Mouse (Mus musculus) liver, embryonic 15.5 days (tissue): Measurements from ENCODE around the gene Sf3b6. TPM values are rescaled to one million over a fixed set of nuclear protein-coding genes. Genes with fewer than 3 reads are reported as not detected.
"Not testable (repeated sequence)": the region's sequence is repeated elsewhere in the genome, so short reads cannot be mapped to it uniquely, and the experiment has no call there.

Source experiments
- ATAC-seq: fragments of 200-750 bp; cut with Nextera tagmentation; 2 replicates; pipeline ENCODE4 v1.8.0; 2017; ENCODE audit warnings: moderate number of reproducible peaks, mild to moderate bottlenecking, moderate library complexity; ENCODE audit not compliant: insufficient read depth
- H3K27ac ChIP-seq: fragments of 300-500 bp; sonication (generic); replicated peaks from 2 replicates; pipeline ENCODE4 v1.5.1; 2015; ENCODE audit warnings: mild to moderate bottlenecking, inconsistent platforms
- H3K27me3 ChIP-seq: fragments of 300-500 bp; sonication (generic); 2 replicates; pipeline ENCODE4 v1.6.1; 2015; ENCODE audit warnings: mild to moderate bottlenecking, inconsistent platforms
- H3K36me3 ChIP-seq: fragments of 300-500 bp; sonication (generic); replicated peaks from 2 replicates; pipeline ENCODE4 v1.6.1; 2015; ENCODE audit warnings: moderate library complexity, mild to moderate bottlenecking, inconsistent platforms
- H3K4me1 ChIP-seq: fragments of 300-500 bp; sonication (generic); replicated peaks from 2 replicates; pipeline ENCODE4 v1.6.1; 2015; ENCODE audit warnings: inconsistent platforms
- H3K4me2 ChIP-seq: fragments of 300-500 bp; sonication (generic); 2 replicates; pipeline ENCODE4 v1.6.1; 2015; ENCODE audit warnings: moderate library complexity, mild to moderate bottlenecking, inconsistent platforms
- H3K4me3 ChIP-seq: fragments of 300-500 bp; sonication (generic); replicated peaks from 2 replicates; pipeline ENCODE4 v1.5.1; 2015; ENCODE audit warnings: mild to moderate bottlenecking, inconsistent platforms
- H3K9ac ChIP-seq: fragments of 300-500 bp; sonication (generic); 2 replicates; pipeline ENCODE4 v1.6.1; 2015; ENCODE audit warnings: moderate library complexity, mild to moderate bottlenecking, inconsistent platforms
- H3K9me3 ChIP-seq: fragments of 300-500 bp; sonication (generic); replicated peaks from 2 replicates; pipeline ENCODE4 v1.6.1; 2016; ENCODE audit warnings: inconsistent platforms
- WGBS: fragments of 180-500 bp; shearing (Covaris S2); methylation state at CpG from one replicate; pipeline ENCODE4 v1.1.7; 2015; ENCODE audit warnings: mixed read lengths; ENCODE audit not compliant: insufficient replicate concordance; 5-methylcytosine and 5-hydroxymethylcytosine counted together
- polyA plus RNA-seq: library from polyadenylated mRNA; unstranded; fragments of >200 nt; fragmentation: Nextera tagmentation; extraction: Ambion mirVana; gene quantifications from 2 replicates; pipeline ENCODE4 v1.2.1, GENCODE M21; 2015

Sf3b6 gene
- polyA plus RNA-seq, 1 experiment from 2014 or later, result 89.1 TPM

DNA sequence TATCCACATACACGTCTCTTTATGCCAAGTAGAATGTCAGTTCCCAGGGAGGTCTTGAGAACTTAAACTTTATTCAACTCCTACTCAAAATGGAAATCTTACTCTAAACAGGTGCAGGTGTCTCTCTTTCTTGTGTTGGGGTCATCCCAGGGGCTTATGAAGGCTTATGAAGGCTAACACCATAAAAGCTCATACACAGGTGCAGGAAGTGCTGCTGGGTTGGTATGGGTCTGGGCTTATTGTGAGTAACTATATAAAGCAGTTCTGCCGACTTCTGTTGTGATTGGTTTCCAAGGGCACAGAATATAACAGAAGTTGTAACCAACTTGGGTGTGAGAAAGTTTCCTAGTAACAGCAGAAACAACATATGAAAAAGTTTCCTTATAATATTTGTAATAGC is 32.9 kb upstream of the Sf3b6 start:
- Histone ChIP-seq H3K9me3 (no peaks in the 10 kb centered on the region), H3K36me3 (no peaks in the 10 kb centered on the region), H3K4me2 (no peak overlapping the region), H3K4me1 (no peaks in the 10 kb centered on the region), H3K27me3 (no peaks in the 10 kb centered on the region), H3K4me3 (no peak overlapping the region), H3K27ac (no peak overlapping the region), H3K9ac (no peak overlapping the region)
- WGBS, result 46% methylated on average over 2 of the region's 2 CpGs
- ATAC-seq, result no peak

DNA sequence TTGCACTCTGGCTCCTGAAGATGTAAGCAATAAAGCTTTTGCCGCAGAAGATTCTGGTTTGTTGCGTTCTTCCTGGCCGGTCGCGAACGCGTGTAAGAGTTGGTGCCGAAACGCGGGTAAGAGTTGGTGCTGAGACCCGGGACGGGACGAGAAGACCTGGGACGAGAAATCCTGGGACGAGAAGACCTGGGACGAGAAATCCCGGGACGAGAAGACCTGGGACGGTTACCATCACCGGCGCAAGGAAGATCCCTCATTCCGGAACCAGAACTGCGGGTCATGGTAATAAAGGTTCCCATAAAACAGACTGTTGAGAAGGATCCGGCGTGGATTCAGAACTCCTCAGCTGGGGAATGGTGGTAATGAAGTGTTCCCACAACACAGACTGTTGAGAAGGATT is 29.2 kb upstream of the Sf3b6 start:
- not testable (repeated sequence) for H3K27ac ChIP-seq, ATAC-seq, H3K9me3 ChIP-seq, H3K27me3 ChIP-seq, H3K4me3 ChIP-seq, H3K4me1 ChIP-seq, H3K4me2 ChIP-seq, H3K9ac ChIP-seq, H3K36me3 ChIP-seq
- 83% methylated on average over 25 of the region's 25 CpGs for WGBS

DNA sequence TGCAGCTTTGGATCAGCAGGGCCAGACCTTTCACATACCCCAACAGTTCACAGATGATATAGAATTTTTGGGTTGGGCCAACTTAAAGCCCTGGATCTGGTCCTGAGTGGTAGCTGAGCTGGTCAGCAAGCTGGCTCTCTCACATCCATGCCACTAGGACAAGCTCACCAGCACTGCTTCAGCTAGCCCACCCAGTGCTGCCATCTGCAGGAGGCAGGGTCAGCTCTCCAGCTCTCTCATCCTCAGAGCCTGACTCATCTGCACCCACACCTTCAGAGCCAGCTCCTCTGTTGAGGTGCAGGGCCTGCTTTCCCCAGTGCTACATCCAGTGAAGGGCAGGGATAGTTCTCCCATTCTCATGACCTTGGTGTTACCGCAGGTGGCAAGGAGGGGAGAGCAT is 23.6 kb upstream of the Sf3b6 start:
- Histone ChIP-seq H3K27ac (no peak overlapping the region), H3K9ac (no peak overlapping the region), H3K4me2 (no peak overlapping the region), H3K4me1 (no peaks in the 10 kb centered on the region), H3K9me3 (no peaks in the 10 kb centered on the region), H3K4me3 (no peak overlapping the region), H3K36me3 (no peaks in the 10 kb centered on the region), H3K27me3 (no peaks in the 10 kb centered on the region)
- 67% methylated on average over 1 of the region's 1 CpGs for WGBS
- ATAC-seq, result no peak

DNA sequence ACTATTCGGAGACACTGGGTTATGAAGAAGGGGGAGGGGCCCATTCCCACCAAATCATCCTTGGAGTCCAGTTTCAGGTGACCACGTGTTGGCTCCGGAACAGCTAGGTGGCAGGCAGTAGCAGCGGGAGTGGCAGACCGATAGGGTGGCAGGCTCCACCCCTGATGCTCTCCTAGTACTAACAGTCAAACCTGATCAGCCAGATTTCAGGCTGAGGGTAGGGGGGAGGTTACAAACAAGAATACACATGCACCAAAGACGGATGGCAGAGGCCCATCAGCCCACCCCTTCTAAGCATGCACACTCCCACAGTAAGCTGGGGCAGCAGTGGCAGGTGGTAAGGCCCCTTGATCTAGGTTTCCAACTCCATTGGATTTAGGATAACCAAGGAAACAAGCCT is 19.9 kb upstream of the Sf3b6 start:
- not testable (repeated sequence) for H3K9me3 ChIP-seq, H3K4me3 ChIP-seq, H3K4me2 ChIP-seq, H3K9ac ChIP-seq, H3K27me3 ChIP-seq, ATAC-seq, H3K4me1 ChIP-seq, H3K27ac ChIP-seq, H3K36me3 ChIP-seq
- 66% methylated on average over 6 of the region's 6 CpGs for WGBS

DNA sequence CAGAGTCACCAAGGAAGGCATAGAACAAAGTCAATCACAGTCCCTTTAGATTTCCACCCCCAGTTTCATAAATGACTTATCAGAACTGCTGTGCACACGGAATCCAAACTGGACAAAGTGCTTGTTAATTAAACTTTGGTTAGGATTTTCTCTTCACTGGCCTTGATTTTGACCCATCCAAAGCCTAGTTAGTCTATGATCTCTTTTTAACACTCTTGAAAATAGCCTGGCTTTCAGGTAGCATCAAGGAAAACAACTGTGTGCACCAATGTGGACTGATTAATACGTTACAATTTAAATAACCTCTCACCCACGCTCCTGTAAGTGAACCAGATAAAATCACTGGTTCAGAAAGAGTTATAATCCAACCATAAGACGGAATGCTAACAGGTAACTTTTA is 6.3 kb upstream of the Sf3b6 start:
- H3K4me1 ChIP-seq, result 0 out of 2 replicates have a peak, but pooled peaks cover 3% of the 10 kb centered on the region
- no peaks in the 10 kb centered on the region for H3K9me3 ChIP-seq
- H3K4me2 ChIP-seq, result no peak overlapping the region
- H3K27ac ChIP-seq, result no peak overlapping the region
- H3K36me3 ChIP-seq, result no peaks in the 10 kb centered on the region
- ATAC-seq, result no peak
- no peaks in the 10 kb centered on the region for H3K27me3 ChIP-seq
- 58% methylated on average over 4 of the region's 4 CpGs for WGBS
- H3K4me3 ChIP-seq, result no peak overlapping the region
- H3K9ac ChIP-seq, result no peak overlapping the region

DNA sequence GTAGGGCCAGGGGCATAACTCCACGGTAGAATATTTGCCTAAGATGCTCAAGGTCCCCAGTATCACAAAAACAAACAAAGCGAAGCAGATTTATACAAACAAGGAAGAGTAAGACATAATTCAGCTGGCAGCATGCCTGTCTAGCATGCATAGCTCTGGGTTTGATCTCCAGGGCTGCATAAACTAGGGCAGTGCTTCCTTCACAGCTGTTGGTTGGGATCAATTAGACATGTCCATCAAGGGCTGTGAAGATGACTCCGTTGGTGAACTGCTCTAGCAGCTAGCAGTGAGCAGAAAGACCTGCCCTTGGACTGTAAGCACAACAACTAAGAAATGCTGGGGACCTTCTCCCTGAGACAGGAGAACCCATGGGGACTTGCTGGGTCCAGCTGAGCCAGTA is 5.6 kb upstream of the Sf3b6 start:
- peaks cover 9% of the 10 kb centered on the region for H3K4me1 ChIP-seq
- H3K36me3 ChIP-seq, result no peaks in the 10 kb centered on the region
- WGBS, result 52% methylated on average over 3 of the region's 3 CpGs
- H3K27me3 ChIP-seq, result no peaks in the 10 kb centered on the region
- H3K9me3 ChIP-seq, result no peaks in the 10 kb centered on the region
- ATAC-seq, result no peak
- no peak overlapping the region for H3K4me3 ChIP-seq
- H3K4me2 ChIP-seq, result no peak overlapping the region
- no peak overlapping the region for H3K9ac ChIP-seq
- H3K27ac ChIP-seq, result no peak overlapping the region

DNA sequence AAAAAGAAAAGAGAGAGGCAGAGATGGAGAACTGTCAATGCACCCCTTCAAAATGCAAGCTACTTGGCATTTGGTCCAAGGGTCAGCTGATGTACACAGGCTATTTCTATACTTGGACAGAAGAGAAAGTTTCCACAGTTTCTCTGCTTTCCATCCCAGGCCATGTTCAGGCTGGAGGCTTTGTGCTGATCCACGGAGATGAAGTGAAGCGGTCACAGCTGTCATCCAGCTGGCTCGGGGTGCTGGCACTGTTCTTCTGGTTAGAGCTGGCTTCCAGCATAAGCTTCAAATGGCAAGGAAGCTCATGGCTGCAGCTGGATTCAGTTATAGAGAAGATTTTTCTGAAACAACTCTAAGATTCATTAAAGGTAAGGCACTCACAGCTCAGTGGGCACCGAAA is 3.7 kb upstream of the Sf3b6 start:
- Histone ChIP-seq H3K4me1 (peaks cover 22% of the 10 kb centered on the region), H3K27me3 (no peaks in the 10 kb centered on the region), H3K27ac (no peak overlapping the region), H3K4me3 (no peak overlapping the region), H3K36me3 (no peaks in the 10 kb centered on the region), H3K9ac (no peak overlapping the region), H3K9me3 (no peaks in the 10 kb centered on the region), H3K4me2 (no peak overlapping the region)
- 63% methylated on average over 4 of the region's 4 CpGs for WGBS
- no peak for ATAC-seq

DNA sequence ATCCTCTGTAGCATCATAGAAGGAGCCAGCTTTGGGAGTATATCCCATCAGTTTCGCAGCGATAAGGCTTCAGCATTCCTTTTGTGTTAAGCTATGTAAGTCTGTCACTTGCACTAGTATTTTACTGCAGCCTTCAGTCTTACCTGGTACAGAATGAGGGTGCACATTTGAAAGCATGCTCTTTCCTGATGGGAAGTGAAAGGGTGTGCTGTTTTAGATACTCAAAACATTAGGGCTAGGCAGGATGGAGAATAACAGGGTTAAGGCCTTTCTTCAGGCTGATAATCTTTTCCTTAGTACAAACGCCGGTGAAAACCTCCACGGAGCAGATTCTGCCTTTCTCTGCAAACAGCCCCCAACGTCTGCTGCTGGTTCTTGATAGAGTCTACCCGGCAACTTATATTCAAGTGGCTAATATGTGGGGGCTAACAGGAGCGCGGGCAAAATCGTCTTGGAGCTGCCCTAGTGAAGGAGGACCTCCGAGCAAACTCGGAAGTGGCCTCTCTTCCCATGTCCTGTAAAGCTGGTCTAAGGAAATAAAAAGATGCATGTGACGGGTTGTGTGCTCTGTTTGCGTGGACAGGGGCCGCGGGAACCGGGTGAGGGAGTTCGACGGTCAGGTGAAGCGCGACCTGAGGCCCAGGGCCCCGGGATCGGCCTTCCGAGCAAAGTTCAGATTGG is 524 bp upstream of the Sf3b6 start:
- peak overlapping the region; percentile 91 for H3K4me3 ChIP-seq
- no peaks in the 10 kb centered on the region for H3K9me3 ChIP-seq
- peak overlapping the region; percentile 84 for H3K4me2 ChIP-seq
- H3K36me3 ChIP-seq, result peaks cover 19% of the 10 kb centered on the region
- ATAC-seq, result no peak; the same call in 1 of the 2 replicates
- peak overlapping the region; percentile 71 for H3K9ac ChIP-seq
- 9% methylated on average over 24 of the region's 24 CpGs for WGBS
- H3K4me1 ChIP-seq, result peaks cover 31% of the 10 kb centered on the region
- no peaks in the 10 kb centered on the region for H3K27me3 ChIP-seq
- peak overlapping the region; percentile 94 for H3K27ac ChIP-seq

DNA sequence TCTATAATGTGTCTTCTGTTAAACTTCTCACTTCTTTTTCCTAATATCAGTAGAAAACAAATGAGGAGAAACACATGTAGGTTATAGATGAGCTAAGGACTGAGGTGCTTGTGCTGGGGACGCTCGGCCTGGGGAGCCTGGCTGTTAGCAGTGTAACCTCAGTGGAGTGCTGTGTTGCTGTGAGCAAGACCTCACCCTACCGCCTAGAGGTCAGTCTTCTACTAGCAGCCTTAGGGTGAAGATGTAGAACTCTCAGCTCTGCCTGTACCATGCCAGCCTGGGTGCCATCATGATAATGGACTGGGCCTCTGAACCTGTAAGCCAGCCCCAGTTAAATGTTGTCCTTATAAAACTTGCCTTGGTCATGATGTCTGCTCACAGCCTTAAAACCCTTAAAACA is 9.9 kb downstream of the Sf3b6 start:
- no peaks in the 10 kb centered on the region for H3K27me3 ChIP-seq
- ATAC-seq, result no peak
- no peak overlapping the region for H3K4me3 ChIP-seq
- no peaks in the 10 kb centered on the region for H3K4me1 ChIP-seq
- H3K9me3 ChIP-seq, result no peaks in the 10 kb centered on the region
- H3K27ac ChIP-seq, result no peak overlapping the region
- WGBS, result 83% methylated on average over 3 of the region's 3 CpGs
- no peak overlapping the region for H3K9ac ChIP-seq
- no peak overlapping the region for H3K4me2 ChIP-seq
- H3K36me3 ChIP-seq, result peaks cover 73% of the 10 kb centered on the region

DNA sequence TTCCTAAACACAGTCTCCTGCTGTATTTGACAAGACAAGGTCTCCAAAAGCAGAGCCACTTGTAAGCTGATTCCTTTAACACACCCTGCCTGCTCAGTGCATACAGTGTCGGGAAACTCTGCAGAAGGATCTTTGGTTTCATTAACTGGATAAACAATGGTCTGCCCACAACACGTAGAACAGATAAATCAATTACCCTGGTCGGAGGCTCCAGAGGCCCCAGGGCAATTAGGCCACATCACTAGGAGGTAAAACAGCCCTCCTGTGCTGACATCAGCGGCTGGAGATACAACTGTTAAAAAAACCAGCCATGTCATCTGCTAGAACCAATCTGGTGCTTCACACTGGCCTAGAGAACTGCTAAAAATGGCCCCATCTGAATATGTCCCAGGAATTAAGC is 19.6 kb downstream of the Sf3b6 start:
- 54% methylated on average over 4 of the region's 4 CpGs for WGBS
- no peak for ATAC-seq
- no peak overlapping the region for H3K9ac ChIP-seq
- peaks cover 32% of the 10 kb centered on the region for H3K27me3 ChIP-seq
- H3K36me3 ChIP-seq, result peaks cover 2% of the 10 kb centered on the region; the same call in 1 of the 2 replicates
- H3K4me3 ChIP-seq, result no peak overlapping the region
- H3K4me2 ChIP-seq, result no peak overlapping the region
- H3K9me3 ChIP-seq, result no peaks in the 10 kb centered on the region
- peaks cover 20% of the 10 kb centered on the region for H3K4me1 ChIP-seq
- H3K27ac ChIP-seq, result no peak overlapping the region

DNA sequence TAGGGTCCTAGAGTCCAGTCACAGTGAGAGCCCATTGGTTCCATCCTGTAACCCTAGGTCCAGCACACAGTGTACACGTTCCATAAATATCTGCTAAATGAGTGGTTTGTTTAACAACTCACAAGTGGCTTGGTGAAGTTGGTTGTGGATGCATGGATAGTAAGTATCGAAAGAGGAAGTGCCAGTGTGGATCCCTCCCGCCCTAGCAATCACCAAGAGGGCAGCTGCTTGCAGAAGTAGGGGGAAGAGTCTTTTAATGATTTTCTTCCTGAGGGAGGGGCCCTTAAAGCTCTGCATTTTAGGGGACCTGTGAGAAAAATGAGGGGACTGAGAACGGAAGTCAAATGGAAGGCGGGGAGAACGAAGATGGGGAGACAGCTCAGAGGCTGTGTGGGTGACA is 22.7 kb downstream of the Sf3b6 start:
- Histone ChIP-seq H3K36me3 (no peaks in the 10 kb centered on the region), H3K27me3 (peaks cover 42% of the 10 kb centered on the region), H3K4me2 (peak overlapping the region; percentile 98), H3K4me3 (peak overlapping the region; percentile 71), H3K9ac (no peak overlapping the region), H3K9me3 (no peaks in the 10 kb centered on the region), H3K27ac (no peak overlapping the region), H3K4me1 (peaks cover 43% of the 10 kb centered on the region)
- WGBS, result 17% methylated on average over 6 of the region's 6 CpGs
- no peak for ATAC-seq

DNA sequence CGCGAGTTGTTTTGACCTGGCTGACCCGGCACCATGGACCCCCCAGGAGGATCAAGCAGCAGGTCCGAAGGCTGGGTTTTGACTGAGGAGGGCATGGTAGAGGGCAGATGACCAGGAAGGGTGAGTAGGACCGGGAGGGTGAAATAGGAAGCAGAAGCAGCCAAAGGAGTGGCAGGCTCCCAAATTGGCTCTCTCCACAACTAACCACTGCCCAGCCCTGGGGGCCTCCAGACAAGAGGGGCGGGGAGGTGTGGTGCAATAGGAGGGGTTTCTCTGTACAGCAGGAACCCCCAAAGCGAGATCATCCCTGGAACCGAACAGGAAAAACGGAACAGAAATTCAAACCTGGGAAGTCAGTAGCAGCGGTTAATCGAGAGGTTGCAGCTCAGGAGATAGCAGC is 23.4 kb downstream of the Sf3b6 start:
- Histone ChIP-seq H3K27me3 (peaks cover 42% of the 10 kb centered on the region), H3K4me3 (peak overlapping the region; percentile 71), H3K4me1 (peaks cover 44% of the 10 kb centered on the region), H3K4me2 (peak overlapping the region; percentile 98), H3K9ac (peak overlapping the region; percentile 61), H3K9me3 (no peaks in the 10 kb centered on the region), H3K36me3 (no peaks in the 10 kb centered on the region), H3K27ac (no peak overlapping the region)
- 1% methylated on average over 11 of the region's 11 CpGs for WGBS
- ATAC-seq, result no peak
